Mouse (Mus musculus) hindbrain, embryonic 15.5 days (tissue): ENCODE data around the gene Rpl26. TPM values are rescaled to one million over a fixed set of nuclear protein-coding genes. Genes with fewer than 3 reads are reported as not detected.

Source experiments
- ATAC-seq: fragments of 200-750 bp; cut with Nextera tagmentation; 2 replicates; pipeline ENCODE4 v1.8.0; 2017; ENCODE audit warnings: low read depth, moderate number of reproducible peaks, moderate TSS enrichment; ENCODE audit not compliant: low FRiP score
- H3K27ac ChIP-seq: fragments of 300-500 bp; sonication (generic); replicated peaks from 2 replicates; pipeline ENCODE4 v1.5.1; 2015; ENCODE audit warnings: mild to moderate bottlenecking, inconsistent platforms
- H3K27me3 ChIP-seq: fragments of 300-500 bp; sonication (generic); 2 replicates; pipeline ENCODE4 v1.6.1; 2015; ENCODE audit warnings: control low read depth, inconsistent platforms
- H3K36me3 ChIP-seq: fragments of 300-500 bp; sonication (generic); 2 replicates; pipeline ENCODE4 v1.6.1; 2015; ENCODE audit warnings: control low read depth, inconsistent platforms
- H3K4me1 ChIP-seq: fragments of 300-500 bp; sonication (generic); replicated peaks from 2 replicates; pipeline ENCODE4 v1.6.1; 2015; ENCODE audit warnings: control low read depth, inconsistent platforms
- H3K4me2 ChIP-seq: fragments of 300-500 bp; sonication (generic); 2 replicates; pipeline ENCODE4 v1.6.1; 2015; ENCODE audit warnings: moderate library complexity, mild to moderate bottlenecking, inconsistent platforms
- H3K4me3 ChIP-seq: fragments of 300-500 bp; sonication (generic); 2 replicates; pipeline ENCODE4 v1.5.1; 2015; ENCODE audit warnings: mild to moderate bottlenecking, inconsistent platforms
- H3K9ac ChIP-seq: fragments of 300-500 bp; sonication (generic); 2 replicates; pipeline ENCODE4 v1.6.1; 2015; ENCODE audit warnings: inconsistent platforms
- H3K9me3 ChIP-seq: fragments of 300-500 bp; sonication (generic); 2 replicates; pipeline ENCODE4 v1.6.1; 2016; ENCODE audit warnings: control low read depth, inconsistent platforms
- WGBS: fragments of 180-500 bp; shearing (Covaris S2); methylation state at CpG from one replicate; pipeline ENCODE4 v1.1.7; 2015; 5-methylcytosine and 5-hydroxymethylcytosine counted together
- polyA plus RNA-seq: library from polyadenylated mRNA; unstranded; fragments of >200 nt; fragmentation: Nextera tagmentation; extraction: Ambion mirVana; gene quantifications from 2 replicates; pipeline ENCODE4 v1.2.1, GENCODE M21; 2015

Gene Rpl26
- polyA plus RNA-seq, 1 experiment from 2014 or later = 557 TPM

- peaks cover 17% of the 10 kb centered on the region for H3K4me1 ChIP-seq
- no peak for ATAC-seq
- 84% methylated on average over 3 of the region's 3 CpGs for WGBS
Observed at GRCm38 (mm10) chr11:68905138-68905531, 3.8 kb downstream of the Rpl26 start.

GRCm38 (mm10) chr11:68905665-68906460 is 4.5 kb downstream of the Rpl26 start:
- Histone ChIP-seq H3K4me1 (peaks cover 15% of the 10 kb centered on the region), H3K4me2 (no peak overlapping the region), H3K36me3 (peaks cover 46% of the 10 kb centered on the region), H3K9ac (no peak overlapping the region), H3K4me3 (no peak overlapping the region), H3K27me3 (no peaks in the 10 kb centered on the region), H3K9me3 (no peaks in the 10 kb centered on the region), H3K27ac (no peak overlapping the region)
- WGBS = 94% methylated on average over 9 of the region's 9 CpGs
- ATAC-seq = no peak

More at GRCm38 (mm10) chr11:68905138-68905531, 3.8 kb downstream of the Rpl26 start:
- Histone ChIP-seq H3K27ac (no peak overlapping the region), H3K9ac (no peak overlapping the region), H3K4me2 (no peak overlapping the region), H3K27me3 (no peaks in the 10 kb centered on the region), H3K36me3 (peaks cover 46% of the 10 kb centered on the region), H3K4me3 (no peak overlapping the region), H3K9me3 (no peaks in the 10 kb centered on the region)

DNA sequence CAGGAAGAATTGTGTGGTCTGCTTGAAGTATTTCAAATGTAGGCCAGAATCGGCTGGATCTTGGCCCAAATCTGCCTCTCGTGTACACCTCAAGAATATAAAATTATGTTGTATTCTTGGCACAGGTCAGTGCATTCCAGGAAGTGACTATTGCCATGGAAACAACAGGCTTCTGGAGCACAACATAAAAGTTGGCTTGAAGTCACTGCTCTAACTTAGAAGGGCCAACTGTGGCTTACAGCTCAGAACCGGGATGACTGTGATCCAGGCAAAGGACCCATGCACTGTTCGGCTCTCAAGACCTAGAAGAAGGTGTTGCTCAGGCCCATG is 5.0 kb downstream of the Rpl26 start:
- Histone ChIP-seq H3K27ac (no peak overlapping the region), H3K9me3 (no peaks in the 10 kb centered on the region), H3K4me3 (no peak overlapping the region), H3K4me1 (peaks cover 14% of the 10 kb centered on the region), H3K9ac (no peak overlapping the region), H3K36me3 (peaks cover 46% of the 10 kb centered on the region), H3K4me2 (no peak overlapping the region), H3K27me3 (no peaks in the 10 kb centered on the region)
- ATAC-seq = no peak
- WGBS = 76% methylated on average over 4 of the region's 4 CpGs

- no peaks in the 10 kb centered on the region for H3K9me3 ChIP-seq
- ATAC-seq = no peak
- no peak overlapping the region for H3K27ac ChIP-seq
- H3K9ac ChIP-seq = no peak overlapping the region
- 71% methylated on average over 3 of the region's 3 CpGs for WGBS
- no peaks in the 10 kb centered on the region for H3K27me3 ChIP-seq
- peaks cover 13% of the 10 kb centered on the region for H3K4me1 ChIP-seq
- no peak overlapping the region for H3K4me2 ChIP-seq
- peaks cover 46% of the 10 kb centered on the region for H3K36me3 ChIP-seq
- H3K4me3 ChIP-seq = no peak overlapping the region
Observed at GRCm38 (mm10) chr11:68907251-68907650, 5.9 kb downstream of the Rpl26 start.

GRCm38 (mm10) chr11:68908846-68909503 is 7.6 kb downstream of the Rpl26 start:
- ATAC-seq = no peak
- Histone ChIP-seq H3K27ac (no peak overlapping the region), H3K9ac (no peak overlapping the region), H3K9me3 (no peaks in the 10 kb centered on the region), H3K36me3 (peaks cover 32% of the 10 kb centered on the region), H3K4me1 (peaks cover 4% of the 10 kb centered on the region; the same call in 1 of the 2 replicates), H3K4me2 (no peak overlapping the region), H3K27me3 (no peaks in the 10 kb centered on the region), H3K4me3 (no peak overlapping the region)
- WGBS = 64% methylated on average over 7 of the region's 7 CpGs

GRCm38 (mm10) chr11:68911531-68912177 is 10.3 kb downstream of the Rpl26 start:
- Histone ChIP-seq H3K4me2 (no peak overlapping the region), H3K9me3 (no peaks in the 10 kb centered on the region), H3K4me3 (no peak overlapping the region), H3K4me1 (no peaks in the 10 kb centered on the region), H3K9ac (no peak overlapping the region), H3K36me3 (peaks cover 6% of the 10 kb centered on the region), H3K27me3 (no peaks in the 10 kb centered on the region), H3K27ac (no peak overlapping the region)
- WGBS = 64% methylated on average over 14 of the region's 14 CpGs
- no peak for ATAC-seq

GRCm38 (mm10) chr11:68914566-68914965 is 13.2 kb downstream of the Rpl26 start:
- Histone ChIP-seq H3K4me2 (no peak overlapping the region), H3K9me3 (no peaks in the 10 kb centered on the region), H3K27ac (no peak overlapping the region), H3K9ac (no peak overlapping the region), H3K4me1 (no peaks in the 10 kb centered on the region), H3K36me3 (no peaks in the 10 kb centered on the region), H3K27me3 (no peaks in the 10 kb centered on the region), H3K4me3 (no peak overlapping the region)
- no peak for ATAC-seq
- 90% methylated on average over 4 of the region's 4 CpGs for WGBS

GRCm38 (mm10) chr11:68923191-68923590 is 21.8 kb downstream of the Rpl26 start:
- H3K36me3 ChIP-seq = no peaks in the 10 kb centered on the region
- 66% methylated on average over 3 of the region's 3 CpGs for WGBS
- no peak overlapping the region for H3K9ac ChIP-seq
- no peaks in the 10 kb centered on the region for H3K27me3 ChIP-seq
- no peaks in the 10 kb centered on the region for H3K9me3 ChIP-seq
- ATAC-seq = no peak
- no peak overlapping the region for H3K4me3 ChIP-seq
- no peak overlapping the region for H3K4me2 ChIP-seq
- no peak overlapping the region for H3K27ac ChIP-seq
- no peaks in the 10 kb centered on the region for H3K4me1 ChIP-seq

GRCm38 (mm10) chr11:68924749-68925148 is 23.4 kb downstream of the Rpl26 start:
- H3K4me1 ChIP-seq = no peaks in the 10 kb centered on the region
- no peak overlapping the region for H3K4me3 ChIP-seq
- H3K4me2 ChIP-seq = no peak overlapping the region
- H3K27ac ChIP-seq = no peak overlapping the region
- 87% methylated on average over 2 of the region's 2 CpGs for WGBS
- no peaks in the 10 kb centered on the region for H3K27me3 ChIP-seq
- no peak overlapping the region for H3K9ac ChIP-seq
- ATAC-seq = no peak
- H3K9me3 ChIP-seq = no peaks in the 10 kb centered on the region
- H3K36me3 ChIP-seq = no peaks in the 10 kb centered on the region

DNA sequence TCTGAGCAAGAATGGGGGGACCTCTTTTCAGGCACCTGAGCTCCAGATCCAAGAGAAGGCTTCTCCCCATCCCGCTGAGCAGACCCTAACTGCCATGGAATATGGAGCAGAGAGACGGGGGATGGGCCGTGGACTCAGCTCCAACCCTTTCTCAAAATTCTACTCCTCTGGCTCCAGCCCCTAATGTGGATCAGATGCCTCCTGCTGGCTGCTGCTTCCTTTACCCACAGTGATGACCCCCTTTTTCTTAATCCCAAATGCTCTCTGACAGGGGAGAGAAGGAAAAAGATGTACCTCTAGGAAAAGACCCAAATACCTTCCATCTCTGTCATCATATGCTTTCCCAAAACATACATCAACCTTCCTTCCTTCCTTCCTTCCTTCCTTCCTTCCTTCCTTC is 25.6 kb downstream of the Rpl26 start, which contains the start of gene Odf4:
Gene Odf4, minus strand, starts transcription at position 101 of the 400 bp plus-strand sequence.
- WGBS = 78% methylated on average over 3 of the region's 3 CpGs

GRCm38 (mm10) chr11:68929947-68930346 is 28.6 kb downstream of the Rpl26 start:
- ATAC-seq = no peak
- no peak overlapping the region for H3K4me2 ChIP-seq
- no peaks in the 10 kb centered on the region for H3K4me1 ChIP-seq
- no peak overlapping the region for H3K27ac ChIP-seq
- H3K9me3 ChIP-seq = no peaks in the 10 kb centered on the region
- H3K4me3 ChIP-seq = no peak overlapping the region
- H3K36me3 ChIP-seq = no peaks in the 10 kb centered on the region
- 84% methylated on average over 6 of the region's 6 CpGs for WGBS
- no peak overlapping the region for H3K9ac ChIP-seq
- H3K27me3 ChIP-seq = no peaks in the 10 kb centered on the region

More for the DNA sequence above, 25.6 kb downstream of the Rpl26 start, which contains the start of gene Odf4:
- Histone ChIP-seq H3K36me3 (no peaks in the 10 kb centered on the region), H3K27ac (no peak within 1 kb of the TSS), H3K4me1 (no peaks in the 10 kb centered on the region), H3K4me3 (no peak within 1 kb of the TSS), H3K9ac (no peak within 1 kb of the TSS), H3K9me3 (no peaks in the 10 kb centered on the region), H3K27me3 (no peaks in the 10 kb centered on the region), H3K4me2 (no peak within 1 kb of the TSS)
- ATAC-seq = no peak

DNA sequence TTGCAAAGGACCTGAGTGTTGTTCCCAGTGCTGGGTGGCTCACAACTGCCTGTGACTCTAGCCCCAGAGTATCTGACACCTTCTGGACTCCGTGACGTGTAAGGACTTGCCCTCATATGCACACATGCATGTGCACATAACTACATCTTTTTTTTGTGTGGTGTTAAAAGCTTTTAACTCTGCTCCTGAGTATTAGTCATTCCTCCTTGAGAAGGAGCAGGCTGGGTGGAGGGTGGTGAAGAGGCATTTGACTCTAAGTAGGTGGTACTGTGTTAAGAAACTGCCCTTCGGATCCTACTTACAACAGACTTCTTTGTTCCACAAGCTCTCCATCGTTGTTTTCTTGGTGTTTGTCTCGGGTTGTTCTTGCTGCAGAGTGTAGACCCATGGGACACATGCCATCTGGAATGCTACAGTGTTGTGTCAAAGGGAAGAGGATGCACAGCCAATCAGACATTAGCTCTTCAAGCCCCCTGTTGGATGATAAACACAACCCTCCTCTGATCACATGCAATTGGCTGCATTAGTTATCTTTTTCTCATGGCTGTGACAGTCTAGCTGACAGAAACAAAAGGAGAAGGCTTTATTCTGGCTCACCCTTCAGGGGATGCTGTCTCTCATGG is 32.6 kb downstream of the Rpl26 start:
- Histone ChIP-seq H3K4me3 (no peak overlapping the region), H3K36me3 (no peaks in the 10 kb centered on the region), H3K27ac (0 out of 2 replicates have a peak overlapping the region, but pooled peaks have one; percentile 2), H3K27me3 (no peaks in the 10 kb centered on the region), H3K4me1 (peaks cover 3% of the 10 kb centered on the region; the same call in 1 of the 2 replicates), H3K9ac (no peak overlapping the region), H3K4me2 (no peak overlapping the region), H3K9me3 (no peaks in the 10 kb centered on the region)
- 62% methylated on average over 5 of the region's 5 CpGs for WGBS
- ATAC-seq = peak; percentile 38; the same call in 1 of the 2 replicates
